Mouse (Mus musculus) MEL-GATA-1-ER (cell line): ENCODE results near the gene Tmem230.
A peak's percentile ranks its signal among the peaks of the same experiment; 100 is the strongest.
"Not testable (repeated sequence)": the region's sequence is repeated elsewhere in the genome, so short reads cannot be mapped to it uniquely, and the experiment has no call there.

Experiments
- DNase-seq: peaks from one replicate; pipeline ENCODE4 v3.0.0-alpha.2; 2012; ENCODE audit warnings: low read depth; ENCODE audit errors: extremely low read depth

Tmem230 gene

DNA sequence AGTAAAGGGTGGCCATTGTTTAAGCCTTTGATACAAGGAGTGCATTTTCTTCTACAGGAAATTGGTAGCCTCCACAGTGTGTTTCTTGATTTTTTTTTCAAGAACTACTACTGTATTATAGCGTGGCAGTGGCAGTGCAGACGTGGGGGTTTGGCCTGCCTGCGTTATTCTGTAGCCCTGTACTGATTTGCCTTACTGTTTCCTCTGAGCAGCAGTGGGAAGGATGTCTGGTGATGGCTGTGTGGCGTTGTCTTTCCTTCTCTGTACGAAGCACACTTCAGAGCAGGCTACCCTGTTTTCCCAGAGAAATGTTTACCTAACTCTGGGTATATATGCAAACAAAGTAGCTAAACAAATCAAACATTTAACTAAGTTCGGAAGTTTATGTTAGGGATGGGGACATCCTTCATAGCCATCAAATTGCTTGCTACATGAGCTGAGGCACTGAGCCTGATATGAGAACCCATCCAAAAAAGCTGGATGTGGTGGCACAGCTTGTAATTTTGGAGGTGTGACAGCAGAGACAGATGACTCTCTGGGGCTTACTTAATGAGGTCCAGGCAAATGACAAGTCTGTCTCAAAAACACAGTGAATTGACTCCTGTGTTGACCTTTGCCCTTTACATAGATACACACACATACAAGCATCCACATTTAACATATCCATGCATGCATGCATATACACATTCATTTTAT, 25.2 kb upstream of the Tmem230 start:
- no peak for DNase-seq

DNA sequence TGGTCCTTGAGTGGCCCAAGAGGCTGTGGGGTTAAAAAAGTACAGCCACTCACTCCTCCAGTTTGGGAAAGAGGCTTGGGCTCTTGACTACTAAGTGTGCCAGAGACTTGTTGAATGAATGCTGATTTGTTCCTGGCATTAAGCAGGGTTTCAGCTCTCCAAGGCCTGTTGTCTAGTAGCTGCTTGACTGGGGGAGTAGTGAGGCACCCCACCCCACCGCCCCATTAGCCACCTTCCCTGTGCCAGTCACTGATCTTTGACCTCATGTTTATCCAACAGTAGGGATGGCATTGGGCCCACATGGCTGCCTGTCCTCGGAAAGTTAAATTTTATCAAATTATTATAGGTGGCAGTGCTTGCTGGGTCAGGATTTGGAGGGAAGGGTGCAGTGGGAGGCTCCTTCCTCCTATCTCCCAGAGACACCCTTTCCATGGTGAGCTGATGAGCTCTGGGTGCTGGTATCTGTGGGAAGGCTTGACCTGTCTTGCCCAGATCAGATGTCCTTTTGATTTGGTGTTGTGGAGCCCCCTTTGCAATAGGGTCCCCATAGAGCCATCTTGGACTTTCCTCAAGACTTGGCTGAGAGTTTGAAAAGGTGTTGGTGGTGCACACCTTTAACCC, 22.8 kb upstream of the Tmem230 start:
- no peak for DNase-seq

DNA sequence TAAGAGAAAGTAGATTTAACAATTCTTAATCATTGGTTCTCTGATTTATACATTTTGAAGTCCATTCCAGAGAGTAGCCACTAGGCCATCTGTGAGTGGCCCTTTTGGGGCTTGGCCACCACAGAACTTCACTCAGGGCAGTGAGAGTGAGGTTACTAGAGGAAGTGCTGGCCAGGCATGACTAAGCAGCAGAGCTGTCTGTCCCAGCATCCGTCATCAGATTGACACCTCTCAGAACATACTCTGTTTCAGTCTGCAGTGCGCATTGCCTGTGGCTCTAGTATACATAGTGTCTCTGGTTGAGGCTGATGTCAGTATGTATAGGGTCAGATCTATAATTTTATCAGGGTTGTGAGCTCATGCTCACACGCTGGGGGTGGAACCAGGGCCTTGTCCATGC, 21.6 kb upstream of the Tmem230 start:
- DNase-seq, result no peak

DNA sequence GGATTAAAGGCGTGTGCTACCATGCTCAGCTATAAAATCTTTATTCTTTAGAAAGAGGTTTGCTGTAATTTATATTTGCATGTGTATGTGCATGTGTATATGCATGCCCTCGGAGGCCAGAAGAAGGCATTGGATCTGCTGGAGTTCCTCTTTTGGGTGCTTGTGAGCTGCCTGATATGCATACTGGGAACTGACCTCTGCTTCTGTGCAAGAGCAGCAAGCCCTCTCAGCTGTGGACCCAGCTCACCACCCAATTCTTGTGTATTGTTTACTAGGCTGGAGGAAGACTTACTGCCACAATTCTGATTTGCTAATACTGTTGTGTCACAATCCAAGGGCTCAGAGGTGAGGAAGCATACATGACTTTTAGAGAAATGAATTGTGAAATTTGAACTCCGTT, 18.5 kb upstream of the Tmem230 start:
- no peak for DNase-seq

DNA sequence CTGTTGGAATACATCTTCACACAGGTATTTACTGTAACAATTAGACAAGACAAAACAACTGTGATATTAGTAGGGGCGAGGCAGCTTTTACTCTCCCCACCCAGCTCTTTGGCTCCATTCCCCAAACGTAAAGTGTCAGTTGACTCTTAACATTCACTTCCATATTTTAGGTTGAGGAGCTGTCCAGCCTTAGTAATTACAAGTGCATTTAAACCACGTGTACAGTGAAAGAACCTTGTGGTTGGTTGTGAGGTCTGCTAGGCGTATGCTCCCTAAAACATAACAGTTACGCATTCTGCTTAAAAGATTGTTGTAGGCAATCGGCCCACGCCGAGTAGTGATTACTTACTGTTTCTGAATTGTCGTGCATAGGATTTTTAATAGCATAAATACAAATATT, 17.6 kb upstream of the Tmem230 start:
- DNase-seq, result peak; percentile 90

DNA sequence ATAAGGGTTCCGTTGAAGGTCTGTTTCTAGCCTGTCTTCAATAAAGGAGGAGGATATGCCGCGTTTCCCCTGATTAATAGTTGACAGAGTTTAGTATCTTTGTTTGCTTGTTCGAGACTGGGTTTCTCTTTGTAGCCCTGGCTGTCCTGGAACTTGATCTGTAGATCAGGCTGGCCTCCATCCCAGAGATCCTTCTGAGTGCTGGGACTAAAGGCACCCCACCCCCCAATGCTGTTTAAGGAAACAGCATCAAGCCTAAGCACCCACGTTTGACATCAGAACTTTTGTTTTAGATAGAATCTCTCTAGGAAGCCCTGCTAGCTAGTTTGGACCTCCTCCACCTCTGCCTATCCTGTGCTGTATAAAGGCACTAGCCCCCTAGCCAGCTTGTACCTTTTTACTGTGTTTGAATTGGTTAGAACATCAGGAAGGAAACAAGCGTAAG, 16.7 kb upstream of the Tmem230 start:
- no peak for DNase-seq

DNA sequence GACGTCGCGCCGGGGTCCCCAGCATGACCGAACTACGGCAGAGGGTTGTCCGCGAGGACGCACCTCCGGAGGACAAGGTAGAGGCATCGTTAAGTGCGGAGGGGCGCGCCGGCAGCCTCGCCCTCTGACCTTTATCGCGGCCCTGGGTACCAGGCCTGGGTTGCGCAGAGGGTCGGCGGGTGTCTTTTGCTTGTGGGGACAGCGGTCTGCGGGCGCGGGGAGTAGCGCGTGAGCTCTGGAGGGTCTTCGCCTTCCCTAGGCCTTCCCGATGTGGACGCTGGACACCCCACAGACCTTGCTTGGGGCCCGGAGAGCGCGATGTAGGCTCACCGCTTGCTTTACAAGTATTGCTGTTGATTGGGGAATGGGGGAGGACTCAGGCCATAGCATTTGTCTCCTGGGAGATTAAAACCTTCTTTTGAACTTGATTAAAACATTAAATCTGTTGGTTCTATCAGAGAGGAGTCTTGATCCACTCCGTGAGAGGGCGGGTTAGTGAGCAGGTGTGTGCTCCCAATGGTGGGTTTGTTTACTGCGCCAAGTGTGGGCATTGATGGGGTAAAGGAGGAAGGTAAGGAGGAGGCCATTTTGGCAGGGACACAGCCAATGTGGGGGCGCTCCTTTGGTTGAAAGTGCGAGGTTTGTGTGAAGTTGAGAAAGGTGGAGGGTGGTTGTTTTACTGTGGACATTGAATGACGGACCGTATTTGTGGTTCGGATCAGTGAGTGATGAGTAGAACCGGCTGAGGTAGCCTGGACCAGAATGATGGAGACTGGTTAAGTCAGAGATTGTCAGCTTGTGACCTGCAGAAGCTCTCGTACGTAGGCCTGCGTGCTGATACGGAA, 16.0 kb upstream of the Tmem230 start:
- DNase-seq, result no peak

DNA sequence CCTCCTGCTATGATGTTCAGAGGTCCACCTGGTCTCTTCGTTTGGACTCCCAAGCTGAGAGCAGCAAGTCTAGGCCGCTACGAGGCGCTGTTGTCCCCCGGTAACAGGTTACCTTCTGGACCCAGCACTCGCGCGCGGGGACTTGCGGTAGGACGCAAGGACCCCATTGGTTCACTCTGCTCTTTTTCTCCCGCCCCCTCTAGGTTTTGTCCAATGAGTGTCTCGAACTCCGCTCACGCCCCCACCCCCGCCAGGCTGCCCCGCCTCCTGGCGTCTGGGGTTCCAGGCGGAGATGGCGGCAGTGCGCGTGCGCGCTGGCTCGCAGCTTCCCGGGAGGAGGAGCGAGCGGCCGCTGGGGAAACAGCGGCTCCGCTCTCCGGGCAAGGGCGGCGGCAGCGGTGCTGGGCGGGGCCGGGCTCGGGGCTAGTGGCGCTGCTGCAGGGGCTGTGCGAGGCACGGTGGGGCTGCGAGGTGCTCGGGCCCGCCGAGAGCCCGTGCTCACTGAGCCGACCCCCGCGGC, 15.3 kb upstream of the Tmem230 start, which contains the start of gene Cds2:
Gene Cds2 (plus strand): TSS at position 270 of the 520 bp plus-strand sequence.
- peak; percentile 94 for DNase-seq

DNA sequence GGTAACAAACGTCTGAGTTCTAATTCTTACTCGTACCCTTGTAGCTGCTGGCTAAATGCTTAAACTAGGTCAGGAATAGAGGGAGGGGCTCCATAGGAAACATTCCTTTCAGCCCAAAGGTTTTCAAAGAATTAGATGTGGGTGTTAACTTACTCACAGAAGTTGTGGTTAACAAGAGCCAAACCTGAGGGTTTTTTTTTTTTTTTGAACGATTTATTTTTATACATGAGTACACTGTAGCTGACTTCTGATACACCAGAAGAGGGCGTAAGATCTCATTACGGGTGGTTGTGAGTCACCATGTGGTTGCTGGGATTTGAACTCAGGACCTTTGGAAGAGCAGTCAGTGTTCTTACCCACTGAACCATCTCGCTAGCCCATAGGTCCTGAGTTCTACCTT, 14.6 kb upstream of the Tmem230 start:
- DNase-seq, result no peak

DNA sequence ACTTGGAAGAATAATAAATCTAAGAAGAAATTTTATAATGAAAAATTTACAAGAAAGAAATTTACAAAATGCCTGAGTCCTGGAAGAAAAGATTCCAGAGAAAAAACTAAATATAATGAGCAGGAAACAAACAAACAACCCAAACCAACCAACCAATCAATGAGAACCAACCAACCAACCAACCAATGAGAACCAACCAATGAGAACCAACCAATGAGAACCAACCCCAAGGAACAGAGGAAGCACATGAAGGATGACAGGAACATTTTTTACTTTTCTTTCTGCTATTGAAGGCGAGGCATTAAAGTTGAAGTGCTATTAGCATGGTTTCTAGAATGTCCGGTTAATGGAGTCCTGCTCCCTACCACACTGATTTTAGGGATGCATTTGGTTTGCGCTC, 13.0 kb upstream of the Tmem230 start:
- DNase-seq, result no peak

DNA sequence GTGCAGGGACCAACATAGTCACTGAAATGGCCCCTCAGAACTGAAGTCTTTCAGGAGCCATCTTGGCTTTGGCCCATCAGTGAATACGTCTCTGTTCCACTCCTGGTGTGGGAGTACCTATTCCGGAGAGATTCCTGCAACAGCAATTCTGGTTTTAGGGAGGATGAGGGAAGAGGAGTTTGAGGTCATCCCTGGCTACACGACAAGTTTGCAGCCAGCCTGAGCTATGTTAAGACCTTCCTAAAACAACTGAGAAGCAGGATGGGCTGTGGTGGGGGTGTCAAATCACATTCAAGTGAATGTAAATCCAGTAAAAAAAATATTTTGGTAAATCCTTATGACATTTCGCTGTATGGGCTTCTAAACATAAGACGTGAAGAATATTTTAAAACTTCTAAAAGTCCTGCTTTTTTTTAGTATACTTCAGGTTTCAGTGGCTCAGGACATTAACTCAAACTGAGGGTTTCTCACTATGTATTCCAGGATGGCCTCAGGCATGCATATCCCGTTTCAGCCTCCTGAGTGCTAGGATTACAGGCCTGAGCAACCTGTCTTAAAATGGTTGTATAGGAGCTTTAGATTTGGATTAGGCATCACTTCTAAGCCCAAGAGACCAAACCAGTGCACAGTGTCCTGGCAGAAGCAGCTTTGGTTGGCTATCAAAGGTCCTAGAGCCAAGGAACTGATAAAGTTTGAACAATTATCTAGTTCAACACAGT, 9.9 kb upstream of the Tmem230 start:
- DNase-seq, result no peak

DNA sequence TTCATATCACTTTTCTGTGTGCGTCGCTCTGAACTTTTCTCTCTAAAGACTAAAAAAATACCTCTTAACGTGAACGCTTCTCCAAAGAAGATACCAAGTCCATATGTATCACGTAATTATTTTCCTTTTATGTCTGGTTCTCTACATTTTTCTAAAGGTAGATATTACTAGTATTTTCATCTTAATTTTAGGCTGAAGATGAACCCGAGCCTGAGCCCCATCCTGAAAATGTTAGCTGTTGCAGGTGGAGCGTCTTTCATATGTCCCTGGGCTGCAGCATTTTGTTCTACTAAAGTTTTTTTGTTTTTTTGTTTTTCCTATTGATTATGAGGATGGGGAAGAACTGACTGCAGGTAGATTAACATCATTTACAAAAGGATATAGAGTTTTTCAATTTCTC, 6.0 kb upstream of the Tmem230 start:
- no peak for DNase-seq

DNA sequence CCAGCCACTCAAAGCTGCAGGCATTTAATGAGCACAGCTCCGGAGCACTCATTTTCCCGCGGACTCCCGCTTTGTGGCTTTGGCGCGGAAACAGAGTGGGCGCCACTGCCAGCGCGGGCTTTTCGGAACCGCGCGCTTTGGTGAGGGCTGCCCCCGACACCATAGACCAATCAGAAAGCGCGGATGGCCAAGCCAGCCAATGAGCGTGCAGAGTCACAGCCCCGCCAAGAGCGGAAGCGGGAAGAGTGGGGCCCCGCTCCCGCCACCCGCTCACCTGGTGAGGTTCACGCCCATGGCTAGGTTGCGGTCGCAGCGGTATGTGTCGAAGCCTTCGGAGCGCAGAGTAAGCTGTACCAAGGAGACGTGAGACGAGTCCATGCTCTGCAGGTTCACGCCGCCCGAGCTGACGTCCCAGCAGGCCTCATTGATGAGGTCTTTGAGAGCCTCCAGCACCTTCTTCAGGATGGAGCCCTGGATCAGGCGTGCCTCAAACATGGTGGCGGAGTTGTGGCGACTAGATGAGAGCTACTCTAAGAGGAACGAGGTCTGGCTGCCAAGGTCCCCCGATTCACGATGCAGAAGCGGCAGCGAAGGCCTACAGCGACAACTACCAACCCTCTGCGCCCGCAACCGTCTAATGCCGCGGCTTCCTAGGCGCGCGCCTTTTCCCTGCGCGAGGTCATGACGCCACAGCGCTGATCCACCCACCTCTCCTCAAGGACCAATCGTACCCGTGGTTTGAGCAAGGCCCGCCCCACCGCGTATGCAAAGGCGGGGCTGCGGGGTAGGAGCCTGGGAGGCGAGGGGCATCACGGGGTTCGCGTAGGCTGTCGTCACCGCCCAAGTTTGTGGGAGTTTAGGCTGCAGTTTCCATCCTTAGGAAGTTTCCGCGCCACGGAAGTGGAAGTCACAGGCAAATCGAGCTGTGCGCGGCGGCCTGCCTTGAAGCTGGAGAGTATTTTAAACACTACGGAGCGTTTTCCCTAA, 5.2 kb upstream of the Tmem230 start, which contains the start of gene Pcna:
Gene Pcna (minus strand): TSS at position 773 of the 987 bp plus-strand sequence.
- DNase-seq, result peak; percentile 89

DNA sequence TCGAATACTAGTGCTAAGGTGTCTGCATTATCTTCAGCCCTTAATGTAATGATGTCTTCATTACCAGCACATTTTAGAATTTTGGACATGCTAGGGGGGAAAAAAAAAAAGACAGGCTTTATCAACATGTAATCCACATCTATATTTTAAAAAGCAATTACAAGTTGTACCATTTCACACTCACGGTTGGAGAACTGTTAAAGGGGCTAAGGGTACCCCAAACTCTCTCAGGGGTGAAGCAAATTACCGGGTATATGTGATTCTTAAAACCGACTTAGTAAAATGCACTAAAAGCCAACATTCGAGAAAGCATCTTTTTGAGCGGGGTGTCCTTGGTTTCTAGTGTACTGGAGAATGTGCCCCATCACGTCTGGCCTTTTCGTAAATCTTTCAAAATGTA, 4.3 kb upstream of the Tmem230 start:
- DNase-seq, result no peak

DNA sequence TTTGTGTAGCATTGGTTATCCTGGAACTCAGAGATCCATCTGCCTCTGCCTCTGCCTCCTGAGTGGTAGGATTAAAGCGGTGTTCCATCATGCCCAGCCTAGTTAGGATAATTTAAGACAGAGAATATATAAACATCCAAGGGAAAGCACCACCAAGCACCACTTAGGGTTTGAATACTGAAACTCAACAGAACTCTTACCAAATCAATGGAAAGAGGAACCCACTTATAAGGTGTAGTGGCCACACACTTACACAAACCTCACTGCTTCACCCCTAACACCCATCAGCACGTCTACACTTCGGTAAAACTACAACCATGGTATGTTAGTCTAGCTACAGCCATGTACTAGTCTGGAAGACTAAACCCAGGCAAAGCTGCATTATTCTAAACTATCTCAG, 4.2 kb downstream of the Tmem230 start:
- DNase-seq, result no peak

DNA sequence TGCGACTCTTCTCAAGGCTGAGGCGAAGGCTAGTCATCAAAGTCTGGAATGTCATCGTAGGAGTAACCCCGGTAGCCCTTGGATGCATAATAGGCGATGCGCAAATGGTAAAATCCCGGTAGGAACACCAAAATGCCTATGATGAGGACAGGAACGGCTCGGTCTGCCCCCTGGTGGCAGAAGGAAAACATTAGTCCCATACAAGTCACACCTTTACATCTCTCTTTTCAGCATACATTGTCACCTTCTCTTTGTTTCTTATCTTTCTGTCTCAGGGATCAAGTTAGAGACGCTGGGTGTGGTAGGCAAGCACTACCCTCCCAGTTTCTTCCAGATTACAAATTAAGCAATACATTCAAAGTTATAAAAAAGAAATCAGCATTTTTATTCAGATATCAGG, 7.2 kb downstream of the Tmem230 start:
- DNase-seq, result not testable (repeated sequence)

DNA sequence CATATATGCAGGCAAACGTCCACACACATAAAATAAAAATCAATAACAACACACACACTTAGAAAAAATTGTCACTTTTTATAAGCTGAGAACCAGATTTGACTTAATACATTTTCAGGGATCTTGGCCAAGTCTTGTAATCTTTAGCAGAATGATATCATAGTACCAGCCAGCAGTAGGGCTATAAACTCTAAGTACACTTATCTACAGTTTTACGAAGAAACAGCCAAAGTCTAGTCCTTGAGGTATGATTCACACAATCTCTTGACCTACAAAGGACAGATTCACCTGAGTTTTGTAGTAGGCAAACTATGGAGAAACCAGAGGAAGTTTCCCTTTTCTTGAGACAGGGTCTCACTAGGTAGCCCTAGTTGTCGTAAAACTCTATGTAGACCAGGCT, 8.2 kb downstream of the Tmem230 start:
- DNase-seq, result not testable (repeated sequence)

DNA sequence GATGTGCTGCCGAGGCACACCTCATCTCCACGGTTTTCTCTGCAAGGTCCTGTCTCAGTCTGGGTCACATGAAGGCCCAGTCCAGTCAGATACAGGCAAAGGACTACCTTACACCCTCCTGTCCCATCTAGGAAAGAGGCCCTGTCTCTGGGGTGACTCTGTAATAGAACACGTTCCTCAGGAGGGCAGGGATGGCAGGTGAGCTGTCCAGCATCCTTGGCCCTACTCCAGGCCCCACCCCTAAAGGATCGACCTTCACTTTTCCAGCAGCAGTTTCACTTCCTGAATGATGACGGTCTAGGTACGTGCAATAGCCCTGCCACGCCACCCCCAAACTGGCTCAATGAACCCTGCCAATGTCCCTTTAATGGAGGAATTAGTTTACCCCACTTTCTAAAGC, 11.6 kb downstream of the Tmem230 start:
- DNase-seq, result no peak

DNA sequence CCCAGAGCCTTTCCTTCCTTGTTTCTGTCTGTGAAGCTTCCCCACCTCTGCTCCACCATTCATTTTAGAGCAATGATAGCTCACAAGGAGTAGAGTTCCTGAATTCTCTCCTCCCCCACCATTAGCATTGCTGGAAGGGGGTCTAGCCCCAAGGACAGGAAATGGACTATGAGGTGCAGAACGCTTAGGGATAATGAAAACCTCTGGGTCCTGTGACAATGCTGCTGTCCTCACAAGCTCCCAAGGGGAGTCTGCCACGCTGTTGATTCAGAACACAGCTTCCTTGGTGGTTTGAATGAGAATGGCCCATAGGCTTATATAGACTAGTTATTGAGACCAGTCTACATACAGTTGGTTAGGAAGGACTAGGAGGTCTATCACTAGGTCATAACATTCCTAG, 12.3 kb downstream of the Tmem230 start:
- no peak for DNase-seq
